Mouse (Mus musculus): ENCODE results near the gene Slc8b1. TPM values are rescaled to one million over a fixed set of nuclear protein-coding genes. Genes with fewer than 3 reads are reported as not detected.
"Not testable (repeated sequence)": the region's sequence is repeated elsewhere in the genome, so short reads cannot be mapped to it uniquely, and the experiment has no call there.

Slc8b1 gene
- polyA plus RNA-seq, 1 experiment from 2014 or later, result 5.5 TPM

GRCm38 (mm10) chr5:120500609-120501008 is 10.4 kb upstream of the Slc8b1 start:
- H3K4me1 ChIP-seq (replicated peaks; ENCODE audit: control insufficient read depth, insufficient read depth, low read length), result peaks cover 14% of the 10 kb centered on the region
- H3K27me3 ChIP-seq (replicated peaks; ENCODE audit: control insufficient read depth, insufficient read depth, low read length), result not testable (repeated sequence)
- 84% methylated on average over 9 of the region's 9 CpGs for WGBS

GRCm38 (mm10) chr5:120502147-120502621 is 8.8 kb upstream of the Slc8b1 start:
- H3K9ac ChIP-seq (ENCODE audit: low read depth, low read length), result peak overlapping the region; percentile 81; the same call in 1 of the 2 replicates
- H3K36me3 ChIP-seq (ENCODE audit: control insufficient read depth, insufficient read depth, low read length), result 0 out of 2 replicates have a peak, but pooled peaks cover 1% of the 10 kb centered on the region
- H3K27me3 ChIP-seq (replicated peaks; ENCODE audit: control insufficient read depth, insufficient read depth, low read length), result no peaks in the 10 kb centered on the region
- peak overlapping the region; percentile 97 for H3K4me2 ChIP-seq
- DNase-seq (ENCODE audit: low spot score), result no peak
- 58% methylated on average over 9 of the region's 9 CpGs for WGBS
- H3K4me3 ChIP-seq (ENCODE audit: low read depth, low read length), result peak overlapping the region; percentile 91
- H3K27ac ChIP-seq (ENCODE audit: low read depth, low read length), result no peak overlapping the region
- ATAC-seq (replicated peaks; ENCODE audit: low FRiP score), result no peak
- no peaks in the 10 kb centered on the region for H3K9me3 ChIP-seq (ENCODE audit: control insufficient read depth, low read length)
- H3K4me1 ChIP-seq (replicated peaks; ENCODE audit: control insufficient read depth, insufficient read depth, low read length), result peaks cover 15% of the 10 kb centered on the region

More at GRCm38 (mm10) chr5:120500609-120501008, 10.4 kb upstream of the Slc8b1 start:
- not testable (repeated sequence) for H3K4me2 ChIP-seq; H3K36me3 ChIP-seq (ENCODE audit: control insufficient read depth, insufficient read depth, low read length); H3K9me3 ChIP-seq (ENCODE audit: control insufficient read depth, low read length); DNase-seq (ENCODE audit: low spot score); H3K27ac ChIP-seq (ENCODE audit: low read depth, low read length); H3K4me3 ChIP-seq (ENCODE audit: low read depth, low read length); ATAC-seq (replicated peaks; ENCODE audit: low FRiP score); H3K9ac ChIP-seq (ENCODE audit: low read depth, low read length)

GRCm38 (mm10) chr5:120502675-120503143 is 8.3 kb upstream of the Slc8b1 start:
- H3K27me3 ChIP-seq (replicated peaks; ENCODE audit: control insufficient read depth, insufficient read depth, low read length), result no peaks in the 10 kb centered on the region
- H3K4me1 ChIP-seq (replicated peaks; ENCODE audit: control insufficient read depth, insufficient read depth, low read length), result peaks cover 15% of the 10 kb centered on the region
- no peak overlapping the region for H3K27ac ChIP-seq (ENCODE audit: low read depth, low read length)
- H3K4me3 ChIP-seq (ENCODE audit: low read depth, low read length), result peak overlapping the region; percentile 91
- peak overlapping the region; percentile 97 for H3K4me2 ChIP-seq
- no peak for DNase-seq (ENCODE audit: low spot score)
- H3K36me3 ChIP-seq (ENCODE audit: control insufficient read depth, insufficient read depth, low read length), result no peaks in the 10 kb centered on the region
- H3K9me3 ChIP-seq (ENCODE audit: control insufficient read depth, low read length), result no peaks in the 10 kb centered on the region
- ATAC-seq (replicated peaks; ENCODE audit: low FRiP score), result no peak
- H3K9ac ChIP-seq (ENCODE audit: low read depth, low read length), result peak overlapping the region; percentile 81
- 3% methylated on average over 12 of the region's 12 CpGs for WGBS

GRCm38 (mm10) chr5:120503144-120503795 is 7.7 kb upstream of the Slc8b1 start, which contains the start of gene Plbd2:
Gene Plbd2, minus strand, starts transcription at chr5:120503625.
- H3K27me3 ChIP-seq (replicated peaks; ENCODE audit: control insufficient read depth, insufficient read depth, low read length), result no peaks in the 10 kb centered on the region
- DNase-seq (ENCODE audit: low spot score), result peak; percentile 96
- H3K9me3 ChIP-seq (ENCODE audit: control insufficient read depth, low read length), result no peaks in the 10 kb centered on the region
- peak within 1 kb of the TSS; percentile 91 for H3K4me3 ChIP-seq (ENCODE audit: low read depth, low read length)
- under 1% methylated on average over 49 of the region's 55 CpGs for WGBS
- H3K4me2 ChIP-seq, result peak within 1 kb of the TSS; percentile 97
- H3K4me1 ChIP-seq (replicated peaks; ENCODE audit: control insufficient read depth, insufficient read depth, low read length), result peaks cover 15% of the 10 kb centered on the region
- H3K36me3 ChIP-seq (ENCODE audit: control insufficient read depth, insufficient read depth, low read length), result no peaks in the 10 kb centered on the region
- H3K27ac ChIP-seq (ENCODE audit: low read depth, low read length), result no peak within 1 kb of the TSS
- ATAC-seq (replicated peaks; ENCODE audit: low FRiP score), result peak; percentile 69
- H3K9ac ChIP-seq (ENCODE audit: low read depth, low read length), result peak within 1 kb of the TSS; percentile 81

GRCm38 (mm10) chr5:120505368-120505767 is 5.6 kb upstream of the Slc8b1 start:
- Histone ChIP-seq H3K9me3 (ENCODE audit: control insufficient read depth, low read length) (no peaks in the 10 kb centered on the region), H3K36me3 (ENCODE audit: control insufficient read depth, insufficient read depth, low read length) (no peaks in the 10 kb centered on the region), H3K4me2 (peak overlapping the region; percentile 48), H3K4me3 (ENCODE audit: low read depth, low read length) (0 out of 2 replicates have a peak overlapping the region, but pooled peaks have one; percentile 18), H3K27ac (ENCODE audit: low read depth, low read length) (no peak overlapping the region), H3K27me3 (replicated peaks; ENCODE audit: control insufficient read depth, insufficient read depth, low read length) (no peaks in the 10 kb centered on the region), H3K4me1 (replicated peaks; ENCODE audit: control insufficient read depth, insufficient read depth, low read length) (peaks cover 15% of the 10 kb centered on the region), H3K9ac (ENCODE audit: low read depth, low read length) (0 out of 2 replicates have a peak overlapping the region, but pooled peaks have one; percentile 18)
- peak; percentile 75 for DNase-seq (ENCODE audit: low spot score)
- peak; percentile 34 for ATAC-seq (replicated peaks; ENCODE audit: low FRiP score)
- WGBS, result 20% methylated on average over 16 of the region's 16 CpGs

GRCm38 (mm10) chr5:120505781-120506180 is 5.2 kb upstream of the Slc8b1 start:
- Histone ChIP-seq H3K4me2 (peak overlapping the region; percentile 48), H3K4me1 (replicated peaks; ENCODE audit: control insufficient read depth, insufficient read depth, low read length) (peaks cover 17% of the 10 kb centered on the region), H3K27ac (ENCODE audit: low read depth, low read length) (no peak overlapping the region), H3K9me3 (ENCODE audit: control insufficient read depth, low read length) (no peaks in the 10 kb centered on the region), H3K36me3 (ENCODE audit: control insufficient read depth, insufficient read depth, low read length) (no peaks in the 10 kb centered on the region), H3K4me3 (ENCODE audit: low read depth, low read length) (0 out of 2 replicates have a peak overlapping the region, but pooled peaks have one; percentile 18), H3K27me3 (replicated peaks; ENCODE audit: control insufficient read depth, insufficient read depth, low read length) (no peaks in the 10 kb centered on the region), H3K9ac (ENCODE audit: low read depth, low read length) (0 out of 2 replicates have a peak overlapping the region, but pooled peaks have one; percentile 18)
- ATAC-seq (replicated peaks; ENCODE audit: low FRiP score), result no peak
- WGBS, result 60% methylated on average over 9 of the region's 9 CpGs
- no peak for DNase-seq (ENCODE audit: low spot score)

GRCm38 (mm10) chr5:120506490-120506889 is 4.5 kb upstream of the Slc8b1 start:
- H3K9ac ChIP-seq (ENCODE audit: low read depth, low read length), result no peak overlapping the region
- H3K4me3 ChIP-seq (ENCODE audit: low read depth, low read length), result no peak overlapping the region
- H3K36me3 ChIP-seq (ENCODE audit: control insufficient read depth, insufficient read depth, low read length), result no peaks in the 10 kb centered on the region
- H3K4me1 ChIP-seq (replicated peaks; ENCODE audit: control insufficient read depth, insufficient read depth, low read length), result peaks cover 21% of the 10 kb centered on the region
- no peak for DNase-seq (ENCODE audit: low spot score)
- H3K27me3 ChIP-seq (replicated peaks; ENCODE audit: control insufficient read depth, insufficient read depth, low read length), result no peaks in the 10 kb centered on the region
- no peak overlapping the region for H3K27ac ChIP-seq (ENCODE audit: low read depth, low read length)
- ATAC-seq (replicated peaks; ENCODE audit: low FRiP score), result no peak
- no peak overlapping the region for H3K4me2 ChIP-seq
- no peaks in the 10 kb centered on the region for H3K9me3 ChIP-seq (ENCODE audit: control insufficient read depth, low read length)
- 74% methylated on average over 9 of the region's 9 CpGs for WGBS

GRCm38 (mm10) chr5:120507311-120507710 is 3.7 kb upstream of the Slc8b1 start:
- DNase-seq (ENCODE audit: low spot score), result no peak
- Histone ChIP-seq H3K4me1 (replicated peaks; ENCODE audit: control insufficient read depth, insufficient read depth, low read length) (peaks cover 18% of the 10 kb centered on the region), H3K27me3 (replicated peaks; ENCODE audit: control insufficient read depth, insufficient read depth, low read length) (no peaks in the 10 kb centered on the region), H3K4me2 (no peak overlapping the region), H3K36me3 (ENCODE audit: control insufficient read depth, insufficient read depth, low read length) (no peaks in the 10 kb centered on the region), H3K9ac (ENCODE audit: low read depth, low read length) (no peak overlapping the region), H3K4me3 (ENCODE audit: low read depth, low read length) (no peak overlapping the region), H3K9me3 (ENCODE audit: control insufficient read depth, low read length) (no peaks in the 10 kb centered on the region), H3K27ac (ENCODE audit: low read depth, low read length) (no peak overlapping the region)
- WGBS, result 56% methylated on average over 4 of the region's 4 CpGs
- ATAC-seq (replicated peaks; ENCODE audit: low FRiP score), result no peak
